Mouse (Mus musculus) ES-CJ7 (cell line): ENCODE results near the gene Frmd4a.

Experiments used
- DNase-seq: peaks from one replicate; pipeline ENCODE4 v3.0.0; 2011; ENCODE audit warnings: low read depth, low spot score

Frmd4a gene

DNA sequence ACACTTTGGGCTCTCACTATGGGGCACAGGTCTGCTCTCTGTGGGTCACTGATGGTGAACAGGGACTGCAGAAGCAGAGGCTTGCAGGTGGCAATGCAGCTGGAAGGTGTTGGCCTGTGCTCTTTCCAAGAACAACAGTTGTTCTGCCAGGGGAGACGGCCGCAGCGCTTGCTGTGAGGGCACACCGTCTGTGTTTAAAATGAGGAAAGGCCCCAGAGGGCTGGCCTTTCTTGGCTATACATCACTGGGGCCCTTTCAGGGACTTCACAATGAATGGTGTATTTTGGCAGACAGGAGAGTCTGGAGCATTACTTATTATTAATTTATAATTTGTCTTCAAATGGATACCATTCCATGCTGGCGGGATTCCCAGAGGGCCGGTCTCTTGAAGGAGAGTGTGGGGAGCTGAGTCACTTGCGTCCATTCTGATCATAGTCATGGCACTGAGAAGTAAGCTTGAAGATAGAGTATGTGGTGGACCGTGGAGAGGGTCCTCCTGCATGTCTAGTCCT is 268.9 kb downstream of the Frmd4a start:
- DNase-seq = no peak

GRCm38 (mm10) chr2:4290475-4290874 is 273.0 kb downstream of the Frmd4a start:
- no peak for DNase-seq

DNA sequence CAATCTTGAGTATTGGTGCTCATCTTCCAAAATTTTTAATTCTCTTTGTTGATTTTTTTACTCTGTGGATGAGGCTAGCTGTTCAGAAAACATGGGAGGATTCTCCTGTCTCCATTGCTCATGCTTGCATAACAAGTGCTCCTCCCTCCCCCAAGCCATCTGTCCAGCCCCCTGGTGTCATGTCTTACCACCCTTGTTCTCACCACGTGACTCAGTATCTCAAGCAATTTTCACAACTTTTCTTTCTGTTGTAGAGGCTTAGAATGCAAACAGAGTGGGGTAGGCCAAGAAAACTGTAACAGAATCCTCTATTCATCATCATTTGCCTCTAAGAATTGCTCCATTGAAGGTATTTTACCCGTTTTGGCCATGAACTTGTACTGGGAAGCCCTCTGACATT is 273.6 kb downstream of the Frmd4a start:
- DNase-seq = no peak

- no peak for DNase-seq
Observed at GRCm38 (mm10) chr2:4291671-4292070, 274.2 kb downstream of the Frmd4a start.

DNA sequence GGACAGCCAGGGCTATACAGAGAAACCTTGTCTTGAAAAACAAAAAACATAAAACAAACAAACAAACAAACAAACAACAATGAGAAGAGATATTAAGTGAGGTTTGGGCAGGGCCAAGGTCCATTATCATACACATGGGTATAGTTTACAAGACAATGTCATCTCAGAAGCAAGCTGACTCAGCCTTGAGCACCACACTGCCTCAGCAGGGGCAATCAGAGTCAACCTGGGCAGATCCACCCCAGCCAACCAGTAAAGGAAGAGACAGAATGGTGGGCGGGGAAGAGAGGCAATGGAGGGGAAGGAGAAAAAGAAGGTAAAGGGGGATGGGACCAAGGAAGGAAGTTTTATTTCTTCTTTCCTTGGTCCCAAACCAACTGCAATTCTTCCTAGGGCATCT is 276.2 kb downstream of the Frmd4a start:
- peak; percentile 52 for DNase-seq

DNA sequence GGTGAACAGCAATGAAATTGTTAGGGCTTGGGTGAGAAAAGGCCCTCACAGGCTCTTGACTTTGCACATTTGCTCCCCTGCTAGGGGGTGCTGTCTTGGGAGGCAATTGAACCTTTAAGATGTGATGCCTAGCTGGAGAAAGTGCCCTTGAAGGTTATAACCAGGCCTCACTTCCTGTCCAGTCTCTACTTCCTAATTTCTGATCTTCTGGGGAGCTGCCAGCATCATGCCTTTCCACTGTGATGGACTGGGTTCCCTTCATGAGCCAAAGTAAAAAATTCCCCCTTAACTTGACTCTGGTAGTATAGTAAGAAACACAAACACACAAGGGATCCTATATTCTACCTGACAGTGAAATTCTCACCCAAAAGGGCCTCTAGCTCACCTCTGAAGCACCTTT is 278.1 kb downstream of the Frmd4a start:
- DNase-seq = no peak

GRCm38 (mm10) chr2:4296881-4297280 is 279.4 kb downstream of the Frmd4a start:
- no peak for DNase-seq

- DNase-seq = no peak
Observed at GRCm38 (mm10) chr2:4298325-4299215, 281.1 kb downstream of the Frmd4a start.

DNA sequence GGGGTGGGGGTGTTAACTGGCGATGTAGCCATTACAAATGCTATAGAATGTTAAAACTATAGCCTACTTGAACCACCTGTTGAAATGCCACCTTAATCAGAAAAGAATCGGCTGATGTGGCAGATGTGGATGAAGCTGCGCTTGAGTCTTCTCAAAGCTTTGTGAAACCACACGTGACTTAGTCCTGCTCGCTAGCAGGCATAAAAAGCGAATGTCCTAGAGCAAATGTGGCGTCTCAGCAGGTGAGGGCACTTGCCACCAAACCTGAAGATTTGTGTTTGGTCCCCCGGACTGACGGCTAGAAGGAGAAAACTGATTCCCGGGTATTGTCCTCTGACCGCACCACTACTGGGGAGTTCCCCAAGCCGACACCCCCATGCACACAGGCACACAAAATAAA is 282.1 kb downstream of the Frmd4a start:
- DNase-seq = no peak

GRCm38 (mm10) chr2:4300383-4300811 is 282.9 kb downstream of the Frmd4a start:
- no peak for DNase-seq

GRCm38 (mm10) chr2:4300816-4301215 is 283.3 kb downstream of the Frmd4a start:
- DNase-seq = no peak

GRCm38 (mm10) chr2:4301256-4301655 is 283.7 kb downstream of the Frmd4a start:
- no peak for DNase-seq

- DNase-seq = no peak
Observed at GRCm38 (mm10) chr2:4301692-4302091, 284.2 kb downstream of the Frmd4a start.

GRCm38 (mm10) chr2:4302119-4302518 is 284.6 kb downstream of the Frmd4a start:
- DNase-seq = no peak

- no peak for DNase-seq
Observed at GRCm38 (mm10) chr2:4307076-4307475, 289.6 kb downstream of the Frmd4a start.

DNA sequence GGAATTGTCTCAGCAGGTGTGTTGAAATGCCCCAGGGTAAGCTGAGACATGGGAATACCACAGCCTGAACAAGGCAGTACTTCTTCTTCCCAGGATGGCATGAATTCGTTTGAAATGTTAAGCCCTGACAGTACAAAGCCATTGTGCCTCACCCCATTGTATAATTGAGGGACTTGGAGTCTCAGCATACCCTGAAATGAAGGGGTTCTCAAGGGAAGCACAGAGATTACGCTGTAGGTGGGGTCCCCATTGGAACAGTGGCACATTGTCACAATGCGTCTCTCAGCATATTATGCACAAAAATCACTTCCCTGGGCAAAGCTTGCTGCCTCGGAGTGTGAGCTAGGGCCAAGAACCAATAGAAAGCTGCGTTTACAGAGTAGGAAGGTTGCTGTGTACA is 297.0 kb downstream of the Frmd4a start:
- no peak for DNase-seq

GRCm38 (mm10) chr2:4316589-4316988 is 299.1 kb downstream of the Frmd4a start:
- peak; percentile 9 for DNase-seq

DNA sequence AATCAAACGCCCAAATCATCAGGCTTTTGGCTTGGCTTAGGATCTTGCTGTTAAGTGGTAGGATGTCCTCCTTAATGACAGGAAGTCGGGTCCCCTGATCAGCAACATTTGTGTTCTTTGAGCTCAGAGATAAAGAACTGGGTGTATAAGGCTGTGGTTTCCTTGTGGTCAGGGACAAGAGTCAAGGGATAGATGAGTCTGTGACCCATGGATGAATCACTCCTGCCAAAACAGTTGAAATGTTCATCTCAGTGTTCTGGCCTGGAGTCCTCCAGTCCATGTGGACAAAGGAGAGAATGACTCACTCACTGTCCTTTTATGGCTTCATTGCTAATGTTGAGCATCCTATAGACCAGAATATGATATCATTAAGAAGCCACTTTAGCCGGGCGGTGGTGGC is 300.6 kb downstream of the Frmd4a start:
- DNase-seq = no peak

GRCm38 (mm10) chr2:4326241-4327010 is 308.9 kb downstream of the Frmd4a start:
- no peak for DNase-seq

- DNase-seq = no peak
Observed at GRCm38 (mm10) chr2:4327011-4327340, 309.5 kb downstream of the Frmd4a start.

GRCm38 (mm10) chr2:4332441-4332840 is 314.9 kb downstream of the Frmd4a start:
- DNase-seq = no peak

DNA sequence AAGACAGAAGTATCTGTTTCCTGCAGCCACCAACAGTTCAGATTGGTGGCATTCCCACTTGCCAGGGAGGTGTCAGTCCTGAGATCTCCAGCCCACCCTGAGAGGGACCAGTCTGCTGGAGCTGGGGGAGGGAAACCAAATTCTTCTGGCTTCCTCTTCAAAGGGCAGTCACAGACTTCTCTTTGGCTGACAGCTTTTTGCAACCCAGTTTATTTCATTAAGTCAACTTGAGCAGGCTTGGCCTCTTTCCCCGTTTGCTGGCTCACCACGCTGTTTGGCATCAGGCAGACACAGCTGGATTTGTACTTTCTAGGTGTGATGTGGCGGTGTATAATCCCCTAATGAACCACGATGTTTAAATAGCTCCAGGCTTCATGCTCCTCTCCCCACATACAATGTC is 316.7 kb downstream of the Frmd4a start:
- DNase-seq = no peak

- DNase-seq = no peak
Observed at GRCm38 (mm10) chr2:4334936-4335335, 317.4 kb downstream of the Frmd4a start.
